Mouse (Mus musculus): ENCODE results near the gene Col4a2. TPM values are rescaled to one million over a fixed set of nuclear protein-coding genes. Genes with fewer than 3 reads are reported as not detected.

Gene Col4a2
- polyA plus RNA-seq, 1 experiment: 0.14 TPM

DNA sequence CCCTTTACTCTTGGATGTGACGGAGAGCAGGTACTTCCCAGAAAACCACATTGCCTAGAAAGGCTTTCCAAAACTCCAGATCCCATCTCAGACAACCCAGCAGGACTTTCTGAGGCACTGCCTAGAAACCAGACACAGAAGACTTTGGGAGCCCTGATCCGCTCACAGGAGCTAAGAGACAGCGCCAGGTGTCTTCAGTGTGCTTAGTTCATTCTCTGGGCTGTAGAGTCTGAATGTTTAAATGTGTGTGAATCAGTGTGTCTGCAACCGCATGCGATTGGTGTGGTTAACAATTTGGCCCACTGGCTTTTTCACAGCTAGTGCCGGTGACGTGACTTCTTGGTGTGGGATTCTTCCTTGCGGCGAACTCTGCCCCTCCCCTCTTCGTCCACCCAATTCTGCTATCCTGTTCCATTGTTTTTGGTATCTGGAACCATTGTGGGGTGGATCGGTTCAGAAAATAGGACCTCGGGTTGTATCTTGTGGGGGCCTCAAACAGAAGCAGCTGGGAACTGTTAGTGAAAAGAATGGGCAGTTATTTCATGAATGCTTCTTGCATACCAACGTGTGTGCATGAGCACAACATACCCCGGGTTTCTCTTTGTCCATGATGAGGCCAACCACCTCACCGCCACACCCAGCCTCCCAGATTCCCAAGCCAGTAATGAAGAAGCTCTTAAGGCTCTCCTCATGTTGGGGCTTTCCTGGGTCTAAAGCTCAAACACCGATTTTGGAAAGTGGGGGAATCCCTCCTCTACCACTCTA, 2.8 kb downstream of the Col4a2 start:
- Histone ChIP-seq H3K27me3 (ENCODE audit: control insufficient read depth) (peaks cover 35% of the 10 kb centered on the region), H3K4me1 (ENCODE audit: control insufficient read depth) (no peaks in the 10 kb centered on the region), H3K36me3 (ENCODE audit: control insufficient read depth) (no peaks in the 10 kb centered on the region), H3K4me3 (replicated peaks) (no peak overlapping the region), H3K9me3 (ENCODE audit: control insufficient read depth, low read length) (no peaks in the 10 kb centered on the region)
- TF ChIP-seq TAL1 (IDR thresholded peaks at IDR 0.05; ENCODE audit: low read length) (no peak), GATA1 (IDR thresholded peaks at IDR 0.05; ENCODE audit: low read length) (no peak)

DNA sequence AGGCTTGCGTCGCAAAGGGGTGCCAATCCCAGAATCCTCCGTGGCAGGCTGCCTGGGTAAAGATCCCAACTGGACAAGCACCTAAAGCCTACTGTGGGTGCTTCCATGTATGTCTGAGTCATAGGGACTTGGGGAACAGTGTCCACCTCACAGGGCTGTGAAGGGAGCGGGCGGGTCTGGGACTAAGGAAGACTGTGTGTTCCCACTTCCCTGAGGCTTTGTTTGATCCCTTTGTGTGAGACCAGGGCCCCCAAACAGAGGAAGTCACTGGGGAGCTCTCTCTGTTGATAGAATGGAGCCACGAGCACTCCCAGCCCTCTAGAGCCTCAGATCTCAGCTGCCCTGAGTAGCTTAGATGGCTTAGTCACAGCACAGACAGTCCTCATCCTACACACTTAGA, 3.5 kb downstream of the Col4a2 start:
- H3K4me3 ChIP-seq (replicated peaks): no peak overlapping the region
- no peaks in the 10 kb centered on the region for H3K36me3 ChIP-seq (ENCODE audit: control insufficient read depth)

GRCm38 (mm10) chr8:11319405-11319804, 6.8 kb downstream of the Col4a2 start:
- no peaks in the 10 kb centered on the region for H3K4me1 ChIP-seq (ENCODE audit: control insufficient read depth)
- H3K27me3 ChIP-seq (ENCODE audit: control insufficient read depth): peaks cover 3% of the 10 kb centered on the region
- no peaks in the 10 kb centered on the region for H3K9me3 ChIP-seq (ENCODE audit: control insufficient read depth, low read length)
- H3K36me3 ChIP-seq (ENCODE audit: control insufficient read depth): no peaks in the 10 kb centered on the region
- no peak overlapping the region for H3K4me3 ChIP-seq (replicated peaks)
- no peak for TF ChIP-seq GATA1 (IDR thresholded peaks at IDR 0.05; ENCODE audit: low read length)
- no peak for TF ChIP-seq TAL1 (IDR thresholded peaks at IDR 0.05; ENCODE audit: low read length)

More for the DNA sequence above, 3.5 kb downstream of the Col4a2 start:
- Histone ChIP-seq H3K27me3 (ENCODE audit: control insufficient read depth) (peaks cover 33% of the 10 kb centered on the region), H3K9me3 (ENCODE audit: control insufficient read depth, low read length) (no peaks in the 10 kb centered on the region), H3K4me1 (ENCODE audit: control insufficient read depth) (no peaks in the 10 kb centered on the region)
- no peak for TF ChIP-seq GATA1 (IDR thresholded peaks at IDR 0.05; ENCODE audit: low read length)
- no peak for TF ChIP-seq TAL1 (IDR thresholded peaks at IDR 0.05; ENCODE audit: low read length)

DNA sequence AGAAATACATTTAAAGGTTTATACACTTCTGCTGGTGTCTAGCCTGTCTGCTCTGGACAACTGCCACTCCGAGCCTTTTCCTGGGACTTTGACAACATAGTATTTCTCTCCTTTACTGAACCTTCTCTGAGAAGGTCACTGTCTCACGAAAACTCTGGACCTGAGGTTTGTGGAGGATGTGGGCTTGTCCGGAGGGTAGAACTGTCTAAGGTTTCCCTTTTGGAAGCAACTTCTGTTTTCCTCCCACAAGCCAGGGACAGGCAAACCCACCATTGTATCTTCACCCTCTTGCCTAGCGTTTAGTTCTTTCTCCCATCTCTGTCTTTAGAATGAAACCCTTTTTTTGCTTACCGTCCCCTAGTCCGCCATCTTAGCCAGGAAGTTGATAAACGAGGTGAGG, 9.2 kb downstream of the Col4a2 start:
- H3K9me3 ChIP-seq (ENCODE audit: control insufficient read depth, low read length): no peaks in the 10 kb centered on the region
- H3K27me3 ChIP-seq (ENCODE audit: control insufficient read depth): no peaks in the 10 kb centered on the region
- H3K4me1 ChIP-seq (ENCODE audit: control insufficient read depth): no peaks in the 10 kb centered on the region
- no peak overlapping the region for H3K4me3 ChIP-seq (replicated peaks)
- TF ChIP-seq GATA1 (IDR thresholded peaks at IDR 0.05; ENCODE audit: low read length): no peak
- TF ChIP-seq TAL1 (IDR thresholded peaks at IDR 0.05; ENCODE audit: low read length): no peak
- no peaks in the 10 kb centered on the region for H3K36me3 ChIP-seq (ENCODE audit: control insufficient read depth)

GRCm38 (mm10) chr8:11322724-11323585, 10.3 kb downstream of the Col4a2 start:
- TF ChIP-seq GATA1 (IDR thresholded peaks at IDR 0.05; ENCODE audit: low read length): no peak
- no peak for TF ChIP-seq TAL1 (IDR thresholded peaks at IDR 0.05; ENCODE audit: low read length)
- Histone ChIP-seq H3K9me3 (ENCODE audit: control insufficient read depth, low read length) (no peaks in the 10 kb centered on the region), H3K4me1 (ENCODE audit: control insufficient read depth) (no peaks in the 10 kb centered on the region), H3K36me3 (ENCODE audit: control insufficient read depth) (no peaks in the 10 kb centered on the region), H3K27me3 (ENCODE audit: control insufficient read depth) (no peaks in the 10 kb centered on the region), H3K4me3 (replicated peaks) (no peak overlapping the region)

DNA sequence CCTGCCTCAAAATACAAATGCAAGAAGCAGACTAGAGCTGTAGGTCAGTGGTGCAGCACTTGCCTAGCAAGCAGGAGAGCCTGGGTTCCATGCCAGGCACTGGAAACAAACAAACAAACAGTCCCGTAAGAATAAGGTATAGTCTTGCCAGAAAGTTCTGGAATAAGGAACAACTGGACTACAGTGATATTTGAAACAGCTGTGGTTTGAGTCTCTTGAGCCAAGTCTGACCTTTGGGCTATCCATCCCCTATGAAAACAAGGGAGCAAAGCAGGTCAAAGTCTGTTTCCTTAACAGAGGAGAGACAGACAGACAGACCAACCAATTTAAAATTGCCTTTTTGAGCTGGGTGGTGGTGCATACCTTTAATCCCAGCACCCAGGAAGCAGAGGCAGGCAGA, 11.1 kb downstream of the Col4a2 start:
- no peak overlapping the region for H3K4me3 ChIP-seq (replicated peaks)
- no peaks in the 10 kb centered on the region for H3K27me3 ChIP-seq (ENCODE audit: control insufficient read depth)
- H3K4me1 ChIP-seq (ENCODE audit: control insufficient read depth): no peaks in the 10 kb centered on the region
- TF ChIP-seq TAL1 (IDR thresholded peaks at IDR 0.05; ENCODE audit: low read length): no peak
- no peak for TF ChIP-seq GATA1 (IDR thresholded peaks at IDR 0.05; ENCODE audit: low read length)
- H3K36me3 ChIP-seq (ENCODE audit: control insufficient read depth): no peaks in the 10 kb centered on the region
- H3K9me3 ChIP-seq (ENCODE audit: control insufficient read depth, low read length): no peaks in the 10 kb centered on the region

DNA sequence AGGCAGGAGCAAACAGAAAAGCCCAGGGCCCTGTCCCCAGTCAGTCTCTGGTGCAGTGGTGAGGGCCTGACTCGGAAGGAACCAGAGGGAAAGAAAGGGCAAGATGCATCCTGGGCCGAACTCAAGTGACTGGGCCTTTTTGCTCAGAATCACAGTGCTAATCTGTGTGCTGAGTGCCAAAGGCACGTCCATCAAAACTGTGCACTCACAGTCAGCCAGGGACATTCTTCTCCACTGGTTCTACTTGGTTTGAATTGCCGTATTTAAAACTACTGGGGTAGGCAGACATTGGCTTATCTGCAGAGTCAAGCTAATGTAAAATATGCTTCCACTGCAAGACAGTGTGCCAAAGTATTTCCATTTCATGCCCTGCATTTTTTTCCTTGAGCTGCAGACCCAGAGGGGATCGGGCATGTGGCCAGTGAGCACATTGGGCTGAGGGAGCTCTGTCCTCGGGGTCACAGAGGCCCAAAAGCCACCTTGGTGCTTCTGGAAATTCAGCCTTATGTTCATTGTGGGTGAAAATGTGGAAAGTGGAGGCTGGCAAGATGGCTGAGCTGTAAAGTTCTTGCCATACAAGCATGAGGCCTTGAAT, 12.3 kb downstream of the Col4a2 start:
- Histone ChIP-seq H3K4me3 (replicated peaks) (no peak overlapping the region), H3K9me3 (ENCODE audit: control insufficient read depth, low read length) (no peaks in the 10 kb centered on the region), H3K36me3 (ENCODE audit: control insufficient read depth) (no peaks in the 10 kb centered on the region), H3K4me1 (ENCODE audit: control insufficient read depth) (no peaks in the 10 kb centered on the region), H3K27me3 (ENCODE audit: control insufficient read depth) (no peaks in the 10 kb centered on the region)
- TF ChIP-seq TAL1 (IDR thresholded peaks at IDR 0.05; ENCODE audit: low read length): no peak
- TF ChIP-seq GATA1 (IDR thresholded peaks at IDR 0.05; ENCODE audit: low read length): no peak

GRCm38 (mm10) chr8:11327298-11327697, 14.7 kb downstream of the Col4a2 start:
- H3K27me3 ChIP-seq (ENCODE audit: control insufficient read depth): no peaks in the 10 kb centered on the region

More at GRCm38 (mm10) chr8:11327298-11327697, 14.7 kb downstream of the Col4a2 start:
- H3K4me3 ChIP-seq (replicated peaks): no peak overlapping the region
- H3K4me1 ChIP-seq (ENCODE audit: control insufficient read depth): no peaks in the 10 kb centered on the region
- TF ChIP-seq TAL1 (IDR thresholded peaks at IDR 0.05; ENCODE audit: low read length): no peak
- TF ChIP-seq GATA1 (IDR thresholded peaks at IDR 0.05; ENCODE audit: low read length): no peak
- H3K36me3 ChIP-seq (ENCODE audit: control insufficient read depth): no peaks in the 10 kb centered on the region
- H3K9me3 ChIP-seq (ENCODE audit: control insufficient read depth, low read length): no peaks in the 10 kb centered on the region

Data from erythroblast, embryonic 14.5 days (primary cell).